Mouse (Mus musculus) ES-Bruce4 (cell line): ENCODE measurements around the gene Tgfbi. TPM values are rescaled to one million over a fixed set of nuclear protein-coding genes. Genes with fewer than 3 reads are reported as not detected.

Source experiments
- H3K27ac ChIP-seq: 2 replicates; pipeline ENCODE4 v1.5.1; 2012; ENCODE audit warnings: low read length, inconsistent platforms; ENCODE audit not compliant: insufficient read depth
- H3K27me3 ChIP-seq: 2 replicates; pipeline ENCODE4 v1.6.1; 2012; ENCODE audit warnings: mild to moderate bottlenecking, low read length, inconsistent platforms; ENCODE audit not compliant: control insufficient read depth, poor library complexity, insufficient read depth, severe bottlenecking
- H3K36me3 ChIP-seq: 2 replicates; pipeline ENCODE4 v1.6.1; 2012; ENCODE audit warnings: inconsistent platforms, mild to moderate bottlenecking, low read length, moderate library complexity; ENCODE audit not compliant: control insufficient read depth, poor library complexity, insufficient read depth, severe bottlenecking
- H3K4me1 ChIP-seq: one replicate; pipeline ENCODE4 v1.8.1; 2011; ENCODE audit warnings: low read length; ENCODE audit not compliant: control insufficient read depth, insufficient read depth
- H3K4me3 ChIP-seq: 2 replicates; pipeline ENCODE4 v1.5.1; 2011; ENCODE audit warnings: low read depth, mild to moderate bottlenecking, low read length
- H3K9ac ChIP-seq: 2 replicates; pipeline ENCODE4 v1.6.1; 2012; ENCODE audit warnings: low read depth, mild to moderate bottlenecking, inconsistent platforms; ENCODE audit not compliant: poor library complexity, severe bottlenecking
- H3K9me3 ChIP-seq: replicated peaks from 2 replicates; pipeline ENCODE4 v1.6.1; 2012; ENCODE audit warnings: mild to moderate bottlenecking, low read length, inconsistent platforms; ENCODE audit not compliant: control insufficient read depth, poor library complexity, insufficient read depth, severe bottlenecking
- CTCF ChIP-seq: IDR thresholded peaks from one replicate; pipeline ENCODE4 v1.8.1; 2011; ENCODE audit warnings: low read depth, low read length
- EP300 ChIP-seq: IDR thresholded peaks from 2 replicates; pipeline ENCODE4 v1.6.1; 2011; ENCODE audit warnings: low read depth, low read length; ENCODE audit not compliant: insufficient read depth
- POLR2A ChIP-seq: IDR thresholded peaks from one replicate; pipeline ENCODE4 v1.8.1; 2011; ENCODE audit warnings: low read length; ENCODE audit not compliant: insufficient read depth
- polyA plus RNA-seq: library from polyadenylated mRNA; stranded (reverse); fragments of >200 nt; gene quantifications from 2 replicates; pipeline ENCODE4 v1.2.4, GENCODE M21; 2011; ENCODE audit warnings: low read depth; ENCODE audit not compliant: missing spikeins, insufficient read depth, insufficient read length

The Tgfbi gene
- polyA plus RNA-seq, 1 experiment, result 1.9 TPM

- no peak overlapping the region for H3K27ac ChIP-seq
- H3K9me3 ChIP-seq, result no peaks in the 10 kb centered on the region
- no peak overlapping the region for H3K9ac ChIP-seq
- H3K4me3 ChIP-seq, result no peak overlapping the region
- no peaks in the 10 kb centered on the region for H3K27me3 ChIP-seq
- no peaks in the 10 kb centered on the region for H3K4me1 ChIP-seq
- TF ChIP-seq CTCF (no peak), EP300 (no peak), POLR2A (no peak)
- no peaks in the 10 kb centered on the region for H3K36me3 ChIP-seq
Measured at GRCm38 (mm10) chr13:56575074-56575473, 34.2 kb upstream of the Tgfbi start.

GRCm38 (mm10) chr13:56575701-56576321 lies 33.5 kb upstream of the Tgfbi start:
- Histone ChIP-seq H3K4me3 (no peak overlapping the region), H3K27ac (no peak overlapping the region), H3K9ac (no peak overlapping the region), H3K4me1 (no peaks in the 10 kb centered on the region), H3K36me3 (no peaks in the 10 kb centered on the region), H3K27me3 (no peaks in the 10 kb centered on the region), H3K9me3 (no peaks in the 10 kb centered on the region)
- peak; percentile 90 for TF ChIP-seq CTCF
- no peak for TF ChIP-seq POLR2A

- peaks cover 6% of the 10 kb centered on the region for H3K4me1 ChIP-seq
- H3K27ac ChIP-seq, result no peak overlapping the region
- TF ChIP-seq CTCF (peak; percentile 15), EP300 (no peak)
- H3K4me3 ChIP-seq, result no peak overlapping the region
- no peak overlapping the region for H3K9ac ChIP-seq
- no peaks in the 10 kb centered on the region for H3K9me3 ChIP-seq
- H3K27me3 ChIP-seq, result no peaks in the 10 kb centered on the region
- H3K36me3 ChIP-seq, result no peaks in the 10 kb centered on the region
Measured at GRCm38 (mm10) chr13:56578097-56578496, 31.2 kb upstream of the Tgfbi start.

GRCm38 (mm10) chr13:56580450-56580849 lies 28.9 kb upstream of the Tgfbi start:
- no peak overlapping the region for H3K27ac ChIP-seq
- no peaks in the 10 kb centered on the region for H3K9me3 ChIP-seq
- no peaks in the 10 kb centered on the region for H3K27me3 ChIP-seq
- H3K4me1 ChIP-seq, result peaks cover 6% of the 10 kb centered on the region
- no peak overlapping the region for H3K9ac ChIP-seq
- no peaks in the 10 kb centered on the region for H3K36me3 ChIP-seq
- no peak overlapping the region for H3K4me3 ChIP-seq
- no peak for TF ChIP-seq CTCF
- no peak for TF ChIP-seq EP300
- TF ChIP-seq POLR2A, result no peak

GRCm38 (mm10) chr13:56581512-56581911 lies 27.8 kb upstream of the Tgfbi start:
- Histone ChIP-seq H3K4me1 (peaks cover 6% of the 10 kb centered on the region), H3K9ac (0 out of 2 replicates have a peak overlapping the region, but pooled peaks have one; percentile 2), H3K4me3 (no peak overlapping the region), H3K36me3 (no peaks in the 10 kb centered on the region), H3K9me3 (no peaks in the 10 kb centered on the region), H3K27ac (peak overlapping the region; percentile 70), H3K27me3 (no peaks in the 10 kb centered on the region)
- TF ChIP-seq EP300 (no peak), CTCF (no peak), POLR2A (no peak)

- H3K9me3 ChIP-seq, result no peaks in the 10 kb centered on the region
- peak overlapping the region; percentile 94 for H3K27ac ChIP-seq
- no peaks in the 10 kb centered on the region for H3K36me3 ChIP-seq
- peak overlapping the region; percentile 28; the same call in 1 of the 2 replicates for H3K4me3 ChIP-seq
- peaks cover 6% of the 10 kb centered on the region for H3K4me1 ChIP-seq
- no peaks in the 10 kb centered on the region for H3K27me3 ChIP-seq
- H3K9ac ChIP-seq, result 0 out of 2 replicates have a peak overlapping the region, but pooled peaks have one; percentile 2
- TF ChIP-seq CTCF, result no peak
- no peak for TF ChIP-seq POLR2A
- TF ChIP-seq EP300, result peak; percentile 89
Measured at GRCm38 (mm10) chr13:56581961-56582434, 27.3 kb upstream of the Tgfbi start.
